Mouse (Mus musculus) myocyte (in vitro differentiated cells): ENCODE data around the gene Polr2c.

Experiments used
- E2F4 ChIP-seq: IDR thresholded peaks from one replicate; pipeline ENCODE4 v1.6.1; 2011; ENCODE audit warnings: mild to moderate bottlenecking, control low read depth, moderate library complexity; ENCODE audit not compliant: insufficient read depth
- MAX ChIP-seq: IDR thresholded peaks from one replicate; pipeline ENCODE4 v1.6.1; 2011; ENCODE audit warnings: low read depth, mild to moderate bottlenecking, control low read depth
- POLR2A ChIP-seq: IDR thresholded peaks from one replicate; pipeline ENCODE4 v1.6.1; 2011; ENCODE audit warnings: low read depth, mild to moderate bottlenecking, control low read depth, moderate library complexity; ENCODE audit not compliant: insufficient read length

GRCm38 (mm10) chr8:94899262-94899661 is 42.0 kb downstream of the Polr2c start:
- TF ChIP-seq POLR2A = no peak
- no peak for TF ChIP-seq E2F4
- no peak for TF ChIP-seq MAX
